Mouse (Mus musculus) cerebellum, adult 2 months (tissue): ENCODE measurements around the gene Slc44a1.

ENCODE experiments used
- CTCF ChIP-seq: fragments of 200-500 bp; IDR thresholded peaks from 2 replicates; pipeline ENCODE4 v1.5.1; 2011; ENCODE audit warnings: low read depth, mild to moderate bottlenecking, control low read depth, low read length, moderate library complexity, borderline replicate concordance; ENCODE audit not compliant: insufficient read depth
- POLR2A ChIP-seq: fragments of 200-500 bp; IDR thresholded peaks from 2 replicates; pipeline ENCODE4 v1.6.1; 2011; ENCODE audit warnings: low read length, control low read depth, borderline replicate concordance; ENCODE audit not compliant: insufficient read depth

DNA sequence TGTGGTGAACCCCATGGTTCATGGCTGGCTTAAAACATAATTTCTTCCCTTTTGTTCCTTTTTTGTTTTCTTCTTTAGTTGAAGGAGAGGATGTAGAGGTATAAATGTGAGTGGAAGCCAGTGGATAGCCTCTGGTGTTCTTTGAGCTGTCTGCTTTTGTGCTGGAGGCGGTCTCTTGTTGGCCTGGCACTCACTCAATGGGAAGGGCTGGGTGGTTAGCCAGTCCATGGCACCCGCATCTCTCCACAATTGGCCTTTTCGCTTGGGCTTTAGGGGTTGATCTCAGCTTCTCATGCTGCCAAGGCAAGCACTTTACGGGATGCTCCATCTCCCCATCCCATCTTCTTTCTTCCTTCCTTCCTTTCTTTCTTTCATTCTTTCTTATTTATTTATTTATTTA, 7.6 kb downstream of the Slc44a1 start:
- TF ChIP-seq CTCF (no peak), POLR2A (no peak)
